Comparison of ENCODE assay signal across 9 mouse cellular contexts in genomic region chr2:131187602-131187922, GRCm38 (mm10). TPM values are rescaled to one million over a fixed set of nuclear protein-coding genes. Genes with fewer than 3 reads are reported as not detected.
DNase-seq lines count a peak whose midpoint lies in the region; ATAC-seq and TF ChIP-seq lines count a peak whose summit lies in the region.
"Had no signal": no experiment of that assay in that cellular context is flagged by ENCODE, and none has a peak within 500 bp of the region (broad histone marks: within the 10 kb centered on the region; RNA-seq: fewer than 3 reads in every experiment).

No protein-coding gene starts in this region.

- no peak for ATAC-seq in liver, embryonic 15.5 days (ENCODE audit: insufficient read depth)

- H3K4me3 ChIP-seq in cerebellum, adult 2 months (replicated peaks; ENCODE audit: insufficient read depth, low read depth, low read length), result peak overlapping the region; percentile 92
- peak overlapping the region; percentile 73 for H3K4me3 ChIP-seq in thymus, adult 2 months (ENCODE audit: control insufficient read depth, insufficient read depth, low read length)
- H3K4me3 ChIP-seq in liver, embryonic 15.5 days (replicated peaks), result peak overlapping the region; percentile 90

- H3K9me3 ChIP-seq in liver, embryonic 15.5 days (replicated peaks), result no peaks in the 10 kb centered on the region

- peaks cover 6% of the 10 kb centered on the region; the same call in 1 of the 2 replicates for H3K4me1 ChIP-seq in cerebellum, adult 2 months (ENCODE audit: control insufficient read depth, insufficient read depth, low read length)
- peaks cover 37% of the 10 kb centered on the region for H3K4me1 ChIP-seq in thymus, adult 2 months (replicated peaks; ENCODE audit: control insufficient read depth, insufficient read depth, low read length)
- peaks cover 61% of the 10 kb centered on the region for H3K4me1 ChIP-seq in liver, embryonic 15.5 days (replicated peaks)

- no peak for TF ChIP-seq POLR2A in cerebellum, adult 2 months (IDR thresholded peaks at IDR 0.05; ENCODE audit: borderline replicate concordance, insufficient read depth, low read length)
- TF ChIP-seq POLR2A in thymus, adult 2 months (IDR thresholded peaks at IDR 0.05; ENCODE audit: control insufficient read depth, extremely low read depth, insufficient read depth, low read length, poor library complexity), result no peak

- H3K9ac ChIP-seq in liver, embryonic 15.5 days, result peak overlapping the region; percentile 95

- H3K4me2 ChIP-seq in liver, embryonic 15.5 days, result peak overlapping the region; percentile 96

- WGBS in cerebellum, adult 2 months, result 41% methylated on average over 3 of the region's 3 CpGs
- WGBS in thymus, adult 2 months, result 59% methylated on average over 3 of the region's 3 CpGs
- 36% methylated on average over 3 of the region's 3 CpGs for WGBS in liver, embryonic 15.5 days (ENCODE audit: insufficient replicate concordance)

- no peak for DNase-seq in cerebellum, adult 2 months
- DNase-seq in cerebellum, adult 18-20 months, result no peak
- DNase-seq in thymus, adult 2 months, result no peak
- DNase-seq in thymus, postnatal 10 days (ENCODE audit: low spot score in 2 of 2), result no peak
- no peak for DNase-seq in gastrocnemius, adult 18-20 months (ENCODE audit: low spot score)
- no peak for DNase-seq in ovary, postnatal 10 days (ENCODE audit: low spot score)
- no peak for DNase-seq in gastrocnemius, adult 8-10 months (ENCODE audit: low spot score in 2 of 2)
- DNase-seq: lung, postnatal 14 days had no signal

- H3K27ac ChIP-seq in cerebellum, adult 2 months (ENCODE audit: insufficient read depth, low read length), result no peak overlapping the region
- no peak overlapping the region for H3K27ac ChIP-seq in thymus, adult 2 months (ENCODE audit: control insufficient read depth, insufficient read depth, low read length)
- H3K27ac ChIP-seq in liver, embryonic 15.5 days (replicated peaks), result peak overlapping the region; percentile 97

- H3K27me3 ChIP-seq in cerebellum, adult 2 months (ENCODE audit: control insufficient read depth, insufficient read depth, low read length), result no peaks in the 10 kb centered on the region
- no peaks in the 10 kb centered on the region for H3K27me3 ChIP-seq in thymus, adult 2 months (ENCODE audit: control insufficient read depth, insufficient read depth, low read length)
- no peaks in the 10 kb centered on the region for H3K27me3 ChIP-seq in liver, embryonic 15.5 days

- H3K36me3 ChIP-seq in thymus, adult 2 months (ENCODE audit: control insufficient read depth, insufficient read depth, low read length), result peaks cover 5% of the 10 kb centered on the region; the same call in 1 of the 2 replicates
- H3K36me3 ChIP-seq in liver, embryonic 15.5 days (replicated peaks), result peaks cover 49% of the 10 kb centered on the region

- no peak for TF ChIP-seq CTCF in cerebellum, adult 2 months (IDR thresholded peaks at IDR 0.05; ENCODE audit: borderline replicate concordance, insufficient read depth, low read depth, low read length)
- TF ChIP-seq CTCF in thymus, adult 2 months (IDR thresholded peaks at IDR 0.05; ENCODE audit: borderline replicate concordance, control insufficient read depth, extremely low read depth, insufficient read depth, low read length, poor library complexity), result no peak

RNA-seq across cellular contexts. Expression of gene Spef1, which starts 0.5 kb away (rescaled TPM):
- 9.9 and 10.2 TPM in 2 replicates for polyA plus RNA-seq in cerebellum, adult 2 months (2012; rRNA removed)
- 8.3 and 8.7 TPM in 2 replicates for polyA plus RNA-seq in thymus, adult 2 months (2012; rRNA removed)
- polyA plus RNA-seq in liver, embryonic 15.5 days (2015; fragmentation: Nextera tagmentation; extraction: Ambion mirVana), result 1.6 and 1.8 TPM in 2 replicates
- total RNA-seq in gastrocnemius, adult 18-20 months (2021), result 1 to 10 TPM in 1 of 2 experiments, under 1 TPM in 1; 0.84 to 1.4 TPM
- total RNA-seq in gastrocnemius, adult 8-10 months (2022), result 1 to 10 TPM in 3 of 4 experiments, under 1 TPM in 1; 0.94 to 1.7 (median 1.5) TPM

RNA-seq across cellular contexts. Expression of gene Cdc25b, which starts 0.8 kb away (rescaled TPM):
- polyA plus RNA-seq in cerebellum, adult 2 months (2012; rRNA removed), result 25.7 and 26.4 TPM in 2 replicates
- 121 and 150 TPM in 2 replicates for polyA plus RNA-seq in thymus, adult 2 months (2012; rRNA removed)
- polyA plus RNA-seq in liver, embryonic 15.5 days (2015; fragmentation: Nextera tagmentation; extraction: Ambion mirVana), result 236 and 279 TPM in 2 replicates
- total RNA-seq in gastrocnemius, adult 18-20 months (2021), result under 1 TPM; 0.78 to 0.95 TPM
- 1 to 10 TPM; 1.2 to 2.3 (median 1.9) TPM for total RNA-seq in gastrocnemius, adult 8-10 months (2022)

RNA-seq across cellular contexts. Expression of gene Cenpb, which starts 7.7 kb away (rescaled TPM):
- polyA plus RNA-seq in cerebellum, adult 2 months (2012; rRNA removed), result 66.2 and 72.5 TPM in 2 replicates
- polyA plus RNA-seq in thymus, adult 2 months (2012; rRNA removed), result 45.6 and 52.5 TPM in 2 replicates
- 4.1 and 5.4 TPM in 2 replicates for polyA plus RNA-seq in liver, embryonic 15.5 days (2015; fragmentation: Nextera tagmentation; extraction: Ambion mirVana)
- total RNA-seq in gastrocnemius, adult 18-20 months (2021), result 10 to 100 TPM; 67.4 to 72.2 TPM
- total RNA-seq in gastrocnemius, adult 8-10 months (2022), result 10 to 100 TPM; 77.4 to 89.0 (median 82.6) TPM

RNA-seq across cellular contexts. Expression of gene Ap5s1, which starts 19.3 kb away (rescaled TPM):
- polyA plus RNA-seq in cerebellum, adult 2 months (2012; rRNA removed), result 43.7 and 44.7 TPM in 2 replicates
- 45.7 and 52.7 TPM in 2 replicates for polyA plus RNA-seq in thymus, adult 2 months (2012; rRNA removed)
- 16.6 and 18.3 TPM in 2 replicates for polyA plus RNA-seq in liver, embryonic 15.5 days (2015; fragmentation: Nextera tagmentation; extraction: Ambion mirVana)
- total RNA-seq in gastrocnemius, adult 18-20 months (2021), result 10 to 100 TPM; 15.8 to 20.2 TPM
- total RNA-seq in gastrocnemius, adult 8-10 months (2022), result 10 to 100 TPM; 10.7 to 21.6 (median 18.7) TPM

RNA-seq across cellular contexts. Expression of gene 1700037H04Rik, which starts 27.7 kb away (rescaled TPM):
- polyA plus RNA-seq in cerebellum, adult 2 months (2012; rRNA removed), result 137 and 143 TPM in 2 replicates
- 108 and 135 TPM in 2 replicates for polyA plus RNA-seq in thymus, adult 2 months (2012; rRNA removed)
- 135 and 147 TPM in 2 replicates for polyA plus RNA-seq in liver, embryonic 15.5 days (2015; fragmentation: Nextera tagmentation; extraction: Ambion mirVana)
- total RNA-seq in gastrocnemius, adult 18-20 months (2021), result 1 to 10 TPM; 4.2 to 4.3 TPM
- total RNA-seq in gastrocnemius, adult 8-10 months (2022), result 1 to 10 TPM; 2.6 to 5.9 (median 4.4) TPM
